Mouse (Mus musculus) lung, adult 2 months (tissue): ENCODE measurements around the gene Strip1.
A peak's percentile ranks its signal among the peaks of the same experiment; 100 is the strongest.

Experiments used
- CTCF ChIP-seq: fragments of 200-500 bp; IDR thresholded peaks from 2 replicates; pipeline ENCODE4 v1.5.1; 2011; ENCODE audit warnings: mild to moderate bottlenecking, low read length, control low read depth; ENCODE audit not compliant: insufficient read depth
- POLR2A ChIP-seq: fragments of 200-500 bp; IDR thresholded peaks from 2 replicates; pipeline ENCODE4 v1.6.1; 2011; ENCODE audit warnings: low read depth, mild to moderate bottlenecking, control low read depth, low read length, borderline replicate concordance; ENCODE audit errors: extremely low read depth

GRCm38 (mm10) chr3:107612902-107613525, 18.5 kb downstream of the Strip1 start:
- TF ChIP-seq POLR2A (no peak), CTCF (peak; percentile 94)
